Mouse (Mus musculus): ENCODE results near the gene Alyref2. TPM values are rescaled to one million over a fixed set of nuclear protein-coding genes. Genes with fewer than 3 reads are reported as not detected.

Gene Alyref2
- total and polyA plus RNA-seq, 2 experiments from 2014 or later: 10.0 to 13.5 TPM

DNA sequence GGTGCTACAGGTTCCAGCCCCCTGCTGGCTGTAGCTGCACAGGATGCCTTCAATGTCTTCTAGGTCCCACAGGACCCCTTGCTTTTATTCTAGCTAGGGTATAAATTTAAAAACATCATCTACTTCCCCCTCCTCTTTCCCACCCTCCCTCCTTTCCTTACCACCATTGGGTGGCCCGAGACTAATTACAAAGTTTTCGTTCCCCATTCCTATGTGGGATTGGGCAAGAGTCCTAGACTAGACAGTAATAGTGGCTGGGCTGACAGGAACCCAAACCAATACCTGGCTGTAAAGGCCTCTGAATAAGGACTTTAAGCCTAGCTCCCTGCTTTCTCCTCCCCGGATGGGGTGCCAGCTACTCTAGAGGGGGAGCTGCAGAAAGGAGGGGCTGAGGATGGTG lies 40.1 kb upstream of the Alyref2 start:
- Histone ChIP-seq H3K4me2 (ENCODE audit: low read depth, low read length) (no peak overlapping the region), H3K9ac (replicated peaks; ENCODE audit: low read depth, low read length) (no peak overlapping the region), H3K27ac (ENCODE audit: low read depth) (no peak overlapping the region), H3K36me3 (replicated peaks; ENCODE audit: control insufficient read depth, insufficient read depth, low read length) (peaks cover 39% of the 10 kb centered on the region), H3K9me3 (replicated peaks; ENCODE audit: control insufficient read depth, low read length) (no peaks in the 10 kb centered on the region), H3K4me1 (ENCODE audit: control insufficient read depth, insufficient read depth) (peaks cover 10% of the 10 kb centered on the region), H3K27me3 (ENCODE audit: control insufficient read depth, insufficient read depth, low read length) (no peaks in the 10 kb centered on the region), H3K4me3 (ENCODE audit: low read depth, low read length) (no peak overlapping the region)
- DNase-seq (ENCODE audit: low spot score) (no peak), ATAC-seq (ENCODE audit: insufficient read depth, low read depth) (no peak)
- no peak for TF ChIP-seq EP300 (IDR thresholded peaks at IDR 0.05; ENCODE audit: low read depth)
- no peak for TF ChIP-seq CTCF (IDR thresholded peaks at IDR 0.05; ENCODE audit: low read depth)
- 88% methylated on average over 3 of the region's 3 CpGs for WGBS

- no peak overlapping the region for H3K9ac ChIP-seq (replicated peaks; ENCODE audit: low read depth, low read length)
- ATAC-seq (ENCODE audit: insufficient read depth, low read depth) (no peak), DNase-seq (ENCODE audit: low spot score) (no peak)
- H3K4me1 ChIP-seq (ENCODE audit: control insufficient read depth, insufficient read depth): peaks cover 10% of the 10 kb centered on the region
- H3K9me3 ChIP-seq (replicated peaks; ENCODE audit: control insufficient read depth, low read length): no peaks in the 10 kb centered on the region
- WGBS: 91% methylated on average over 5 of the region's 5 CpGs
- no peaks in the 10 kb centered on the region for H3K27me3 ChIP-seq (ENCODE audit: control insufficient read depth, insufficient read depth, low read length)
- H3K36me3 ChIP-seq (replicated peaks; ENCODE audit: control insufficient read depth, insufficient read depth, low read length): peaks cover 33% of the 10 kb centered on the region
- H3K27ac ChIP-seq (ENCODE audit: low read depth): no peak overlapping the region
- no peak overlapping the region for H3K4me2 ChIP-seq (ENCODE audit: low read depth, low read length)
- H3K4me3 ChIP-seq (ENCODE audit: low read depth, low read length): no peak overlapping the region
- TF ChIP-seq EP300 (IDR thresholded peaks at IDR 0.05; ENCODE audit: low read depth) (no peak), CTCF (IDR thresholded peaks at IDR 0.05; ENCODE audit: low read depth) (no peak)
These were observed 37.4 kb upstream of the Alyref2 start for GRCm38 (mm10) chr1:171465749-171466412.

DNA sequence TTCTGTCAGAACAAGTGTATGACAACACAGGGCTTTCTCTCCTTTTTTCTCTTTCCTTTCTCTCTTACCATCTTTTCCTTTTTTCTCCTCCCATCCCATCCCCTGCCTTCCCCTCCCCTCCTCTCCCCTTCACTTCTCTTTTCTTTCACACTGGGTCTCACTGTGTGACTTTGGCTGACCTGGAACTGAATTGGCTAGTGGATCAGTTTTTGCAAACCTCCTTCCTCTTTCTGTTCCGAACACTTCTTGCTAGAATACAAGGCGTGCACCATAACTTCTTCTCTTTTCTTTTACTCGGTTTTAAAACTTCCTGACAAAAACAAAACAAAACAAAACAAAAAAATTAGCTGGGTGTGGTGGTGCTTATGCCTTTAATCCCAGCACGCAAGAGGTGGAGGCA lies 36.7 kb upstream of the Alyref2 start:
- H3K4me1 ChIP-seq (ENCODE audit: control insufficient read depth, insufficient read depth): peaks cover 10% of the 10 kb centered on the region
- no peak for TF ChIP-seq EP300 (IDR thresholded peaks at IDR 0.05; ENCODE audit: low read depth)
- no peak for TF ChIP-seq CTCF (IDR thresholded peaks at IDR 0.05; ENCODE audit: low read depth)
- H3K9me3 ChIP-seq (replicated peaks; ENCODE audit: control insufficient read depth, low read length): no peaks in the 10 kb centered on the region
- DNase-seq (ENCODE audit: low spot score) (no peak), ATAC-seq (ENCODE audit: insufficient read depth, low read depth) (no peak)
- H3K4me2 ChIP-seq (ENCODE audit: low read depth, low read length): no peak overlapping the region
- H3K27ac ChIP-seq (ENCODE audit: low read depth): no peak overlapping the region
- H3K4me3 ChIP-seq (ENCODE audit: low read depth, low read length): no peak overlapping the region
- H3K27me3 ChIP-seq (ENCODE audit: control insufficient read depth, insufficient read depth, low read length): no peaks in the 10 kb centered on the region
- WGBS: 74% methylated on average over 4 of the region's 4 CpGs
- no peak overlapping the region for H3K9ac ChIP-seq (replicated peaks; ENCODE audit: low read depth, low read length)
- H3K36me3 ChIP-seq (replicated peaks; ENCODE audit: control insufficient read depth, insufficient read depth, low read length): peaks cover 26% of the 10 kb centered on the region

GRCm38 (mm10) chr1:171469678-171470077 lies 33.6 kb upstream of the Alyref2 start:
- Histone ChIP-seq H3K9ac (replicated peaks; ENCODE audit: low read depth, low read length) (no peak overlapping the region), H3K36me3 (replicated peaks; ENCODE audit: control insufficient read depth, insufficient read depth, low read length) (no peaks in the 10 kb centered on the region), H3K4me1 (ENCODE audit: control insufficient read depth, insufficient read depth) (peaks cover 10% of the 10 kb centered on the region), H3K27ac (ENCODE audit: low read depth) (peak overlapping the region; percentile 36), H3K27me3 (ENCODE audit: control insufficient read depth, insufficient read depth, low read length) (no peaks in the 10 kb centered on the region), H3K4me3 (ENCODE audit: low read depth, low read length) (no peak overlapping the region), H3K9me3 (replicated peaks; ENCODE audit: control insufficient read depth, low read length) (no peaks in the 10 kb centered on the region), H3K4me2 (ENCODE audit: low read depth, low read length) (peak overlapping the region; percentile 21)
- TF ChIP-seq CTCF (IDR thresholded peaks at IDR 0.05; ENCODE audit: low read depth) (no peak), EP300 (IDR thresholded peaks at IDR 0.05; ENCODE audit: low read depth) (no peak)
- DNase-seq (ENCODE audit: low spot score) (no peak), ATAC-seq (ENCODE audit: insufficient read depth, low read depth) (peak; percentile 76; the same call in 1 of the 2 replicates)
- WGBS: 44% methylated on average over 3 of the region's 3 CpGs

GRCm38 (mm10) chr1:171470371-171470871 lies 32.9 kb upstream of the Alyref2 start:
- peaks cover 10% of the 10 kb centered on the region for H3K4me1 ChIP-seq (ENCODE audit: control insufficient read depth, insufficient read depth)
- H3K4me3 ChIP-seq (ENCODE audit: low read depth, low read length): no peak overlapping the region
- DNase-seq (ENCODE audit: low spot score): no peak
- ATAC-seq (ENCODE audit: insufficient read depth, low read depth): peak; percentile 18; the same call in 1 of the 2 replicates
- H3K27me3 ChIP-seq (ENCODE audit: control insufficient read depth, insufficient read depth, low read length): no peaks in the 10 kb centered on the region
- no peaks in the 10 kb centered on the region for H3K9me3 ChIP-seq (replicated peaks; ENCODE audit: control insufficient read depth, low read length)
- H3K27ac ChIP-seq (ENCODE audit: low read depth): peak overlapping the region; percentile 36
- H3K9ac ChIP-seq (replicated peaks; ENCODE audit: low read depth, low read length): no peak overlapping the region
- no peak for TF ChIP-seq EP300 (IDR thresholded peaks at IDR 0.05; ENCODE audit: low read depth)
- peak; percentile 76 for TF ChIP-seq CTCF (IDR thresholded peaks at IDR 0.05; ENCODE audit: low read depth)
- H3K36me3 ChIP-seq (replicated peaks; ENCODE audit: control insufficient read depth, insufficient read depth, low read length): no peaks in the 10 kb centered on the region
- 29% methylated on average over 7 of the region's 7 CpGs for WGBS
- peak overlapping the region; percentile 21; the same call in 1 of the 2 replicates for H3K4me2 ChIP-seq (ENCODE audit: low read depth, low read length)
